ENCODE assay signal across 8 mouse cellular contexts in genomic region chr17:47523211-47523682, GRCm38 (mm10). TPM values are rescaled to one million over a fixed set of nuclear protein-coding genes. Genes with fewer than 3 reads are reported as not detected.
A peak's percentile ranks its signal among the peaks of the same experiment; 100 is the strongest.
DNase-seq lines count a peak whose midpoint lies in the region; ATAC-seq and TF ChIP-seq lines count a peak whose summit lies in the region.

No protein-coding gene starts in this region.

- 64% methylated on average over 18 of the region's 18 CpGs for WGBS in kidney, embryonic 14.5 days
- 28% methylated on average over 18 of the region's 18 CpGs for WGBS in heart, embryonic 13.5 days
- 13% methylated on average over 18 of the region's 18 CpGs for WGBS in liver, embryonic 14.5 days (ENCODE audit: insufficient replicate concordance)

- peak overlapping the region; percentile 96; the same call in 1 of the 2 replicates for H3K27ac ChIP-seq in kidney, embryonic 14.5 days (ENCODE audit: low read depth, low read length)
- H3K27ac ChIP-seq in heart, embryonic 13.5 days (replicated peaks) = peak overlapping the region; percentile 99
- H3K27ac ChIP-seq in liver, embryonic 14.5 days = peak overlapping the region; percentile 98

- H3K4me2 ChIP-seq in kidney, embryonic 14.5 days (replicated peaks; ENCODE audit: low read depth, low read length) = no peak overlapping the region
- peak overlapping the region; percentile 29 for H3K4me2 ChIP-seq in heart, embryonic 13.5 days
- peak overlapping the region; percentile 94 for H3K4me2 ChIP-seq in liver, embryonic 14.5 days (ENCODE audit: low read depth)

- TF ChIP-seq EP300 in liver, embryonic 14.5 days (IDR thresholded peaks at IDR 0.05; ENCODE audit: low read depth) = peak; percentile 75

- no peak for DNase-seq in kidney, adult 18-20 months
- peak; percentile 95 for DNase-seq in MN1 (ENCODE audit: low spot score)
- peak; percentile 63 to 68 (median 65) for DNase-seq in liver, embryonic 14.5 days (ENCODE audit: low read depth in 3 of 3, low spot score in 3 of 3)
- peak; percentile 41 for DNase-seq in thymus, postnatal 0 days (ENCODE audit: low spot score)
- DNase-seq in urinary bladder, adult 2 months (ENCODE audit: low spot score) = no peak
- no peak for DNase-seq in cerebellum, postnatal 36 days

- peak; percentile 12; the same call in 1 of the 2 replicates for TF ChIP-seq CTCF in liver, embryonic 14.5 days (IDR thresholded peaks at IDR 0.05; ENCODE audit: low read depth)

- H3K4me1 ChIP-seq in kidney, embryonic 14.5 days (ENCODE audit: control insufficient read depth, insufficient read depth, low read length) = peaks cover 42% of the 10 kb centered on the region
- peaks cover 84% of the 10 kb centered on the region for H3K4me1 ChIP-seq in heart, embryonic 13.5 days
- peaks cover 61 to 71% of the 10 kb centered on the region in 2 experiments for H3K4me1 ChIP-seq in liver, embryonic 14.5 days (replicated peaks; ENCODE audit: control insufficient read depth in 2 of 2, insufficient read depth in 2 of 2, low read length in 1 of 2)

- no peaks in the 10 kb centered on the region for H3K27me3 ChIP-seq in kidney, embryonic 14.5 days (ENCODE audit: control insufficient read depth, insufficient read depth, low read length)
- H3K27me3 ChIP-seq in heart, embryonic 13.5 days (replicated peaks) = no peaks in the 10 kb centered on the region
- no peaks in the 10 kb centered on the region for H3K27me3 ChIP-seq in liver, embryonic 14.5 days (ENCODE audit: control insufficient read depth, insufficient read depth, low read length)

- H3K36me3 ChIP-seq in kidney, embryonic 14.5 days (ENCODE audit: control insufficient read depth, insufficient read depth, low read length) = no peaks in the 10 kb centered on the region
- H3K36me3 ChIP-seq in heart, embryonic 13.5 days = no peaks in the 10 kb centered on the region
- H3K36me3 ChIP-seq in liver, embryonic 14.5 days (replicated peaks; ENCODE audit: control insufficient read depth, insufficient read depth, low read depth) = no peaks in the 10 kb centered on the region

- no peak for ATAC-seq in kidney, embryonic 14.5 days (ENCODE audit: low FRiP score, low TSS enrichment)
- no peak for ATAC-seq in heart, embryonic 13.5 days (ENCODE audit: extremely low read depth, insufficient number of reproducible peaks, low FRiP score, low TSS enrichment)
- ATAC-seq in liver, embryonic 14.5 days (ENCODE audit: insufficient read depth) = peak; percentile 71

- H3K9me3 ChIP-seq in kidney, embryonic 14.5 days (ENCODE audit: control insufficient read depth, low read length) = no peaks in the 10 kb centered on the region
- H3K9me3 ChIP-seq in heart, embryonic 13.5 days = no peaks in the 10 kb centered on the region
- H3K9me3 ChIP-seq in liver, embryonic 14.5 days (ENCODE audit: control insufficient read depth, low read length) = no peaks in the 10 kb centered on the region

- H3K4me3 ChIP-seq in kidney, embryonic 14.5 days (ENCODE audit: low read length) = no peak overlapping the region
- H3K4me3 ChIP-seq in heart, embryonic 13.5 days = no peak overlapping the region
- peak overlapping the region in 1 of 2 experiments; percentile 2; a peak in 2 of 4 replicates for H3K4me3 ChIP-seq in liver, embryonic 14.5 days (ENCODE audit: insufficient read depth in 1 of 2, low read depth in 2 of 2, low read length in 2 of 2)

- H3K9ac ChIP-seq in kidney, embryonic 14.5 days (ENCODE audit: low read depth, low read length) = no peak overlapping the region
- peak overlapping the region; percentile 79 for H3K9ac ChIP-seq in heart, embryonic 13.5 days
- peak overlapping the region; percentile 90 for H3K9ac ChIP-seq in liver, embryonic 14.5 days (replicated peaks)

RNA-seq across cellular contexts. Expression of gene Ccnd3, which starts 18.4 kb away (rescaled TPM):
- polyA plus RNA-seq in kidney, embryonic 14.5 days (2014; fragmentation: Nextera tagmentation; extraction: Ambion mirVana) = 257 and 276 TPM in 2 replicates
- polyA plus RNA-seq in heart, embryonic 13.5 days (2015; fragmentation: Nextera tagmentation; extraction: Ambion mirVana) = 451 and 478 TPM in 2 replicates
- 195 and 227 TPM in 2 replicates for polyA plus RNA-seq in liver, embryonic 14.5 days (2012; rRNA removed)
- polyA plus RNA-seq in liver, embryonic 14.5 days (2014; fragmentation: Nextera tagmentation; extraction: Ambion mirVana) = 379 and 451 TPM in 2 replicates
- polyA plus RNA-seq in thymus, postnatal 0 days (2015; fragmentation: Nextera tagmentation; extraction: Ambion mirVana) = 1,113 and 1,146 TPM in 2 replicates
- polyA plus RNA-seq in urinary bladder, adult 2 months (2012; rRNA removed) = 110 and 134 TPM in 2 replicates

RNA-seq across cellular contexts. Expression of gene Taf8, which starts 21.2 kb away (rescaled TPM):
- polyA plus RNA-seq in kidney, embryonic 14.5 days (2014; fragmentation: Nextera tagmentation; extraction: Ambion mirVana) = 24.9 and 28.9 TPM in 2 replicates
- 18.4 and 19.4 TPM in 2 replicates for polyA plus RNA-seq in heart, embryonic 13.5 days (2015; fragmentation: Nextera tagmentation; extraction: Ambion mirVana)
- 13.8 and 15.5 TPM in 2 replicates for polyA plus RNA-seq in liver, embryonic 14.5 days (2012; rRNA removed)
- 10.4 and 11.8 TPM in 2 replicates for polyA plus RNA-seq in liver, embryonic 14.5 days (2014; fragmentation: Nextera tagmentation; extraction: Ambion mirVana)
- 28.0 and 30.8 TPM in 2 replicates for polyA plus RNA-seq in thymus, postnatal 0 days (2015; fragmentation: Nextera tagmentation; extraction: Ambion mirVana)
- 29.5 and 33.2 TPM in 2 replicates for polyA plus RNA-seq in urinary bladder, adult 2 months (2012; rRNA removed)

Comparison
In these comparisons a context has a peak if more than half of its experiments do, and no peak if none do; other contexts are left out.
1. DNase-seq: peak in MN1 (single experiment), liver, embryonic 14.5 days (3 of 3) and thymus, postnatal 0 days (single experiment); none in kidney, adult 18-20 months (single experiment), urinary bladder, adult 2 months (single experiment) and cerebellum, postnatal 36 days (0 of 2).
2. Peak in every context shown above with its lines, with median percentiles within 50 percentile points of each other: H3K27ac ChIP-seq.